Mouse (Mus musculus) lung, postnatal 0 days (tissue): ENCODE results near the gene Cygb. TPM values are rescaled to one million over a fixed set of nuclear protein-coding genes. Genes with fewer than 3 reads are reported as not detected.

Experiments used
- ATAC-seq: fragments of 200-750 bp; cut with Nextera tagmentation; 2 replicates; pipeline ENCODE4 v1.8.0; 2017; ENCODE audit warnings: moderate library complexity
- DNase-seq: peaks from one replicate; pipeline ENCODE4 v3.0.0-alpha.2; 2016; ENCODE audit warnings: low spot score
- H3K27ac ChIP-seq: fragments of 300-500 bp; sonication (generic); 2 replicates; pipeline ENCODE4 v1.5.1; 2014; ENCODE audit warnings: antibody characterized with exemption, mild to moderate bottlenecking, low read length, mixed read lengths
- H3K27me3 ChIP-seq: fragments of 300-500 bp; sonication (generic); replicated peaks from 2 replicates; pipeline ENCODE4 v1.6.1; 2014; ENCODE audit warnings: low read length, mixed read lengths; ENCODE audit not compliant: insufficient read depth
- H3K36me3 ChIP-seq: fragments of 300-500 bp; sonication (generic); 2 replicates; pipeline ENCODE4 v1.6.1; 2014; ENCODE audit warnings: low read length, mixed read lengths; ENCODE audit not compliant: insufficient read depth
- H3K4me1 ChIP-seq: fragments of 300-500 bp; sonication (generic); 2 replicates; pipeline ENCODE4 v1.6.1; 2014; ENCODE audit warnings: antibody characterized with exemption, low read depth, low read length, mixed read lengths; ENCODE audit not compliant: insufficient read depth
- H3K4me2 ChIP-seq: fragments of 300-500 bp; sonication (generic); replicated peaks from 2 replicates; pipeline ENCODE4 v1.6.1; 2014; ENCODE audit warnings: low read depth, mild to moderate bottlenecking, low read length, moderate library complexity, mixed read lengths
- H3K4me3 ChIP-seq: fragments of 300-500 bp; sonication (generic); 2 replicates; pipeline ENCODE4 v1.5.1; 2014; ENCODE audit warnings: low read depth, low read length
- H3K9ac ChIP-seq: fragments of 300-500 bp; sonication (generic); replicated peaks from 2 replicates; pipeline ENCODE4 v1.6.1; 2014; ENCODE audit warnings: low read depth, mild to moderate bottlenecking
- H3K9me3 ChIP-seq: fragments of 300-500 bp; sonication (generic); 2 replicates; pipeline ENCODE4 v1.6.1; 2016; ENCODE audit warnings: low read length, mixed read lengths
- CTCF ChIP-seq: IDR thresholded peaks from 2 replicates; pipeline ENCODE4 v1.5.1; 2016; ENCODE audit warnings: antibody characterized with exemption, mild to moderate bottlenecking
- EP300 ChIP-seq: IDR thresholded peaks from 2 replicates; pipeline ENCODE4 v1.6.1; 2016; ENCODE audit warnings: antibody characterized with exemption, mild to moderate bottlenecking, control low read depth
- WGBS: fragments of 180-500 bp; shearing (Covaris S2); extraction: QIAGEN DNeasy Blood & Tissue Kit; methylation state at CpG from one replicate; pipeline ENCODE4 v1.1.7; 2014; 5-methylcytosine and 5-hydroxymethylcytosine counted together
- polyA plus RNA-seq: library from polyadenylated mRNA; unstranded; fragments of >200 nt; fragmentation: Nextera tagmentation; extraction: Ambion mirVana; gene quantifications from 2 replicates; pipeline ENCODE4 v1.2.1, GENCODE M21; 2015

The Cygb gene
- polyA plus RNA-seq, 1 experiment from 2014 or later, result 32.0 TPM

DNA sequence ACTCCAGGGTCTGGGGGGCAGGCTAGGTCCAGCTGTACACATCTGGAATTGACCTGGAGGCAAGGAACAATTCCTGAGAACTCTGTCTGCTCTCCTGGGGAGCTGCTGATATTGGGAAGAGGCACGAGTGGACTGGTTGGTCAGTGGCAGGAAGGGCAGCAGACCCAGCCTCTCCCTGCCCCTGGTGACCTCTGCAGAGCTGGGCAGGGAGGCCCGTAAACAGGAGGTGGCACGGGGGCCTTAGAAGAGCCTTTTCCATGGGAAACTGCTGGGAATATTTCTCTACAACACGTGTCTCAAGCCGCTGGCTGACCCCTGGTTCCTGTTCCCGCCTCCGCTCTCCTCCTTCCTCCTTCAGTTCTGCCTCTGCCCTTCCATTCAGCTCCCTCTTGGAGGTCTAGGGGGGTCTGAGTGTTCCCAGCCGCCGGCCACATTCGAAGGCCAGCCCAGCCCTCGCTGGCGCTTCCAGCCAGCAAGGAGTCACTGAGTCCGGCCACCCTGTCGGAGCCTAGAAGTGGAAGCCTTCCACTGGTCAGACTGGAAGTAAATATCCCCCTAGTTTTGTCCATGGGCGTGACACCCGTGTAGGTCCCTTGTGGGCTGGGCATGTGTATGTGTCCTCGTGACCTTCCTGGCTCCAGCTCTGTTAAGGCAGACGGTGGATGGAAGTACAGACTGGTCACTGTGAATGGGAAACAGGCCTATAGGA is 5.7 kb downstream of the Cygb start:
- no peak overlapping the region for H3K4me2 ChIP-seq
- H3K9ac ChIP-seq, result no peak overlapping the region
- H3K4me3 ChIP-seq, result no peak overlapping the region
- H3K9me3 ChIP-seq, result no peaks in the 10 kb centered on the region
- no peak for TF ChIP-seq CTCF
- TF ChIP-seq EP300, result no peak
- ATAC-seq (peak; percentile 41), DNase-seq (peak; percentile 76)
- peaks cover 19% of the 10 kb centered on the region for H3K4me1 ChIP-seq
- H3K36me3 ChIP-seq, result no peaks in the 10 kb centered on the region
- 38% methylated on average over 18 of the region's 18 CpGs for WGBS
- H3K27ac ChIP-seq, result peak overlapping the region; percentile 75
- H3K27me3 ChIP-seq, result no peaks in the 10 kb centered on the region; the same call in 1 of the 2 replicates

GRCm38 (mm10) chr11:116647340-116647991 is 6.6 kb downstream of the Cygb start:
- WGBS, result 37% methylated on average over 11 of the region's 11 CpGs
- no peak overlapping the region for H3K9ac ChIP-seq

DNA sequence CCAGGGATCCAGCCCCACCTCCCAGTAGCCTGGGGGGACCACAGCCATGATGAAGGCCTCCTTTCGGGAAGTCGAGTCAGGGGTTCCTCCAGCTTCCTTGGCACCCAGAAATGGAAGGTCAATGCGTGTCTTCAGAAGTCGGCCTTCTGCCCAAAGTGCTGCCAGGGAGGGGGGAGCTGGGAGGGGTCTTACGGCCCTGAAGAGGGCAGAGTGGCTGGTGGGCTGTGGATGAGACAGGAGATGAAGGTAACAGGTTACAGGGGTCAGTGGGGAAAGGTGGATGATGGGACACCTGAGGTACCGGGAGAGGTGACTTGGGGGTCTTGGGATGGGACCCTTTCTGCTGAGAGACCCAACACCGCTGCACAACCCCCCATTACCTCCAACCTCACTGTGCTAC is 7.3 kb downstream of the Cygb start:
- no peak overlapping the region for H3K4me3 ChIP-seq
- H3K9ac ChIP-seq, result no peak overlapping the region
- no peak overlapping the region for H3K4me2 ChIP-seq
- no peaks in the 10 kb centered on the region for H3K9me3 ChIP-seq
- H3K27ac ChIP-seq, result 0 out of 2 replicates have a peak overlapping the region, but pooled peaks have one; percentile 75
- ATAC-seq (no peak), DNase-seq (no peak)
- no peaks in the 10 kb centered on the region for H3K27me3 ChIP-seq
- peaks cover 19% of the 10 kb centered on the region for H3K4me1 ChIP-seq
- WGBS, result 82% methylated on average over 7 of the region's 7 CpGs
- TF ChIP-seq EP300, result no peak
- H3K36me3 ChIP-seq, result no peaks in the 10 kb centered on the region

More at GRCm38 (mm10) chr11:116647340-116647991, 6.6 kb downstream of the Cygb start:
- Histone ChIP-seq H3K36me3 (no peaks in the 10 kb centered on the region), H3K4me1 (peaks cover 19% of the 10 kb centered on the region), H3K9me3 (no peaks in the 10 kb centered on the region), H3K27me3 (no peaks in the 10 kb centered on the region), H3K27ac (peak overlapping the region; percentile 75), H3K4me2 (no peak overlapping the region), H3K4me3 (no peak overlapping the region)
- TF ChIP-seq EP300 (no peak), CTCF (peak; percentile 48; the same call in 1 of the 2 replicates)
- ATAC-seq, result peak; percentile 43
- peak; percentile 75 for DNase-seq

DNA sequence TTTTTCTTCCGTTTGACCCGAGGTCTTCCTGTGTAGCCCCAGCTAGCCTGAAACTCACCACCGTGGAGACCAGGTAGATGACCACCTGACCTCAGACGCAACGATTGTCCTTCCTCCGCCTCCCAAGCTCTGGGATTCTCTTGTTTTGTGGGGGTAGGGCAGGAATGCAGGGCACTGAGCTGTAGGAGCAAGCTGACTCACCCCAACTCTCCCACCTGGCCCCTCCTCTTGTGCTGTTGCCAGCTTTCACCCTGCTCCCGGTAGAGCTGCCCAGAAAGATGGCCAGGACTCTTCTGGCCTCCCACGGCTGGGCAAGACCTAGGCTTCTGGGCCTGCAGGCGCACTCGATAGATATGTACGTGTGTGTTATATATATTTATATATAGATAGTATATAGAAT is 8.0 kb downstream of the Cygb start:
- Histone ChIP-seq H3K9ac (no peak overlapping the region), H3K36me3 (no peaks in the 10 kb centered on the region), H3K27ac (no peak overlapping the region), H3K9me3 (no peaks in the 10 kb centered on the region), H3K27me3 (no peaks in the 10 kb centered on the region), H3K4me2 (no peak overlapping the region), H3K4me3 (no peak overlapping the region), H3K4me1 (peaks cover 19% of the 10 kb centered on the region)
- no peak for ATAC-seq
- no peak for TF ChIP-seq EP300
- no peak for TF ChIP-seq CTCF
- 64% methylated on average over 11 of the region's 11 CpGs for WGBS
- no peak for DNase-seq

DNA sequence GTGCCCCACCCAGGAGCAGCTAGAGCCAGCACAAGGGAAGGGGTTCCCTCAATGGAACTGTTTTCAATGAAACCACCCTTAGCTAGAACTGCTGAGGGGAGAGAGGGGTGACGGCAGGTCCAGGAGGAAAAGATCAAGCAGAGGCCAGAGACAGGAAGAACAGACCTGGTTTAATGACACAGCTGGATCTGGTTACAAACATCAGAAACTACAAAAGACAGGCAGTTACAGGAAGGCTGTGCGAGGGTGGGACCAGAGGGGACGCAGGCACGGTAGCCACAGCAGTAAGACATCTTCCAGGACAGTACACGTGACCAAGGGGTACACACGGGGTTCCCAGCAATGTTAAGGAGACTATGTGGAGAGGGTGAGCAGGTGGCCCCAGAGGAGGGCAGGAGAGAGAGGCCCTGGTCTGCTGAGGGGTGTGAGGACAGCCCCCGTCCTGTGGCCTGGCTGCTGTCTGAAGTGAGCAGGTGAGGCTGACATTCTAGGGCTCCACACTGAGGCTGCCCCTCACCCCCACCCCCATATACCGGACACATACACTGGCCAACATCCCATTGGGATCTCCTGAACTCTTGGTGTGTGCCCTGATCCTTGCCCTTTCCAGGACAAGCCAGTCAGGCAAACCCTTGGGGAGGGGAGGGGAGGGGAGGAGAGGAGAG is 8.5 kb downstream of the Cygb start:
- DNase-seq (no peak), ATAC-seq (no peak)
- Histone ChIP-seq H3K4me3 (no peak overlapping the region), H3K27me3 (no peaks in the 10 kb centered on the region), H3K9me3 (no peaks in the 10 kb centered on the region), H3K36me3 (no peaks in the 10 kb centered on the region), H3K4me2 (no peak overlapping the region), H3K9ac (no peak overlapping the region), H3K27ac (no peak overlapping the region), H3K4me1 (peaks cover 19% of the 10 kb centered on the region)
- TF ChIP-seq EP300 (no peak), CTCF (no peak)
- 68% methylated on average over 8 of the region's 8 CpGs for WGBS
